Mouse (Mus musculus) heart, adult 8-10 months (tissue): ENCODE measurements around the gene Cacna2d2. TPM values are rescaled to one million over a fixed set of nuclear protein-coding genes. Genes with fewer than 3 reads are reported as not detected.

Source experiments
- total RNA-seq, 4 experiments: library from RNA; stranded (reverse); gene quantifications; 2 replicates each; pipeline ENCODE4 v1.2.4; 2022

The Cacna2d2 gene
- total RNA-seq, 4 experiments from 2014 or later, result 10.4 to 18.4 (median 12.3) TPM

Other genes with a start within 250 kb of the Cacna2d2 start
- 10 to 100 TPM; 15.1 to 23.8 (median 19.8) TPM for gene Dock3, start 167.7 kb upstream of the Cacna2d2 start, total RNA-seq
- gene Mapkapk3, start 109.7 kb upstream of the Cacna2d2 start, total RNA-seq, result 10 to 100 TPM; 27.2 to 38.4 (median 32.0) TPM
- 100 to 1,000 TPM in 3 of 4 experiments, 10 to 100 TPM in 1; 87.1 to 234 (median 146) TPM for gene Cish, start 103.6 kb upstream of the Cacna2d2 start, total RNA-seq
- 10 to 100 TPM; 17.3 to 24.0 (median 19.9) TPM for gene Hemk1, start 61.3 kb upstream of the Cacna2d2 start, total RNA-seq
- 10 to 100 TPM in 1 of 4 experiments, 1 to 10 TPM in 3; 5.6 to 10.3 (median 6.4) TPM for gene 6430571L13Rik, start 59.0 kb upstream of the Cacna2d2 start, total RNA-seq
- gene Tmem115, start 134.3 kb downstream of the Cacna2d2 start, total RNA-seq, result 10 to 100 TPM; 21.2 to 25.6 (median 22.2) TPM
- 1 to 10 TPM; 5.1 to 6.3 (median 5.4) TPM for gene Cyb561d2, start 142.6 kb downstream of the Cacna2d2 start, total RNA-seq
- 10 to 100 TPM; 18.4 to 22.6 (median 21.2) TPM for gene Nprl2, start 142.6 kb downstream of the Cacna2d2 start, total RNA-seq
- under 1 TPM in 2 of 4 experiments, not detected in 2; 0.35 to 0.40 TPM for gene Zmynd10, start 147.7 kb downstream of the Cacna2d2 start, total RNA-seq
- gene Rassf1, start 151.9 kb downstream of the Cacna2d2 start, total RNA-seq, result 10 to 100 TPM; 12.9 to 14.9 (median 14.4) TPM
- 10 to 100 TPM; 40.0 to 46.9 (median 40.2) TPM for gene Tusc2, start 163.6 kb downstream of the Cacna2d2 start, total RNA-seq
- 10 to 100 TPM; 31.2 to 45.8 (median 40.6) TPM for gene Hyal2, start 168.3 kb downstream of the Cacna2d2 start, total RNA-seq
- gene Hyal1, start 177.3 kb downstream of the Cacna2d2 start, total RNA-seq, result 1 to 10 TPM; 4.6 to 6.6 (median 5.1) TPM
- gene Naa80, start 179.3 kb downstream of the Cacna2d2 start, total RNA-seq, result 10 to 100 TPM; 18.8 to 24.3 (median 21.1) TPM
- gene Hyal3, start 181.2 kb downstream of the Cacna2d2 start, total RNA-seq, result under 1 TPM; 0.20 to 0.72 (median 0.25) TPM
- 10 to 100 TPM; 43.7 to 58.2 (median 47.5) TPM for gene Ifrd2, start 188.0 kb downstream of the Cacna2d2 start, total RNA-seq
- 10 to 100 TPM; 21.1 to 33.0 (median 24.2) TPM for gene Sema3b, start 209.6 kb downstream of the Cacna2d2 start, total RNA-seq
- gene Gnai2, start 235.8 kb downstream of the Cacna2d2 start, total RNA-seq, result 100 to 1,000 TPM; 227 to 299 (median 259) TPM